Mouse (Mus musculus) embryo, embryonic 11.5 days (tissue): ENCODE results near the gene Sod2.
"Not testable (repeated sequence)": the region's sequence is repeated elsewhere in the genome, so short reads cannot be mapped to it uniquely, and the experiment has no call there.

ENCODE experiments used
- DNase-seq: peaks from one replicate; pipeline ENCODE4 v3.0.0-alpha.2; 2012; ENCODE audit warnings: low read depth, low spot score

Gene Sod2

DNA sequence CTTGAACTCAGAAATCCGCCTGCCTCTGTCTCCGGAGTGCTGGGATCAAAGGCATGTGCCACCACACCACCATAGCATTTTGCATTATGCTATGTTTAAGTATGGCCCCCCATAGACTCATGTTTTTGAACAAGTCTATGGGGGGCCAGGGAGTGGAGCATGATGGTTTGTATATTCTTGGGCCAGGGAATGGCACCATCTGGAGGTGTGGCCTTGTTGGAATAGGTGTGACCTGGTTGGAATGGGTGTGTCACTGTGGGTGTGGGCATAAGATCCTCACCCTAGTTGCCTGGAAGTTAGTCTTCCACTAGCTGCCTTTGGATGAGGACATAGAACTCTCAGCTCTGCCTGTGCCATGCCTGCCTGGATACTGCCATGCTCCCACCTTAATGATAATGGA, at the start of gene Sod2:
Gene Sod2 (plus strand): TSS at position 301 of the 400 bp plus-strand sequence.
- DNase-seq = not testable (repeated sequence)

DNA sequence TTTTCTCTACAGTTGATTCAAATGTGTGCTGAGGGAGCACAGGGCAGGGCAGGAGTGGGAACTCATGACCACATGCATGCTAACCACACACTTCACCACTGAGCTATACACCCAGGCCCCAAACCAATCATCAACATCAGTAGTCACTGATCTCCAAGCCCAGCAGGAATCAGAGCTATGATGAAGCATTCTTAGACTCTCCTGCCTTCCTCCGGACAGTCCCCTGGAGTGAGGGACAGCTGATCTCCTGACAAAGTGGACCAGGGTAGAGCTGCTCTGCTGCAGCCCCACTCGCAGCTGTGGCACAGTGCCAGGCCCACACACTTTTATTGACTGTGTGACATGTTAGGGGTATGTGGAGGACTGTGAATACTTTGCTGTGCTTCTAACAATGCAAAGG, 47.3 kb upstream of the Sod2 start:
- DNase-seq = not testable (repeated sequence)

DNA sequence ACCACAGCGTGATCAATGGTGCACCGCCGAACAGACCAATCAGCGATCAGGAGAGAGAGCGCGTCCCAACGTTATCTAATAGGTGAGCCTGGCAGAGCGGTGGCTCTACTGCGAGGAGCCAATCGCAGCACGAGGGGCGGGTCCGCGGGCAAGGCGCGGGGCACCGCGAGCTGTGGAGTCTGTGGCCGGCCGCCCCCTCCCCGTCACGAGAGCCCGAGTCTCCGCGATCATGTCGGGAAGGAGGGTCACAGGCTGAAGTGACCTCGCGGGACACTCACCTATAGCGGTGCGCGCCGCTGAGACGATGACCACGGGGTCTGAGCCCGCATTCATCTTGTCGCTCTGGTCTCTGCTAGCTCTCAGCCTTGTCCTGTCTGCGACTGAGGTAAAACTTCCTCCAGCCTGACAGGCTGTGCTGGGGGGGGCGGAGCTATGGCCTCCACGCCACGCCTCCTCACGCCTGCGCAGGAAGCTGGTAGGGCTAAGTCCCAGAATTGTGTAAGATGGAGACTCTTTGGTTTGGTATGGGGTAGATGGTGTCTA, 46.2 kb upstream of the Sod2 start, which contains the start of gene Acat2:
Gene Acat2 (minus strand): TSS at position 417 of the 543 bp plus-strand sequence.
- peak; percentile 88 for DNase-seq

DNA sequence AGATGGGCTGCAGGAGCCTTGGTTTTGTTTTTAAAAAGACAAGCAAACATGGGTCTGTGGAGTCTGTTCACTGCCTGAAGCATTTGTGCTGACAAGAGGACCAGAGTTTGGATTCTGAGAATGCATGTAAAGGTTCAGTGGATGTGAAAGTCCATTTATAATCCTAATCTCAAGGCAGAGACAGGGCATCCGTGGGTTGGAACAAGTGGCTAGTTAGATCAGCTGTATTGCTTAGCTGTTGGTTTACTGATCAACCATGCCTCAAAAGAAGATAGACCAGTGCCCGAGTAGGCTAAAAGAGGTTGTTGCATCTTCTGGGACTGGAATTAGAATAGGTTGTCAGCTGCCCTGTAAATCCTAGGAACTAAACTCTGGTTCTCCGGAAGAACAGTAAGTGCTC, 43.2 kb upstream of the Sod2 start:
- no peak for DNase-seq

DNA sequence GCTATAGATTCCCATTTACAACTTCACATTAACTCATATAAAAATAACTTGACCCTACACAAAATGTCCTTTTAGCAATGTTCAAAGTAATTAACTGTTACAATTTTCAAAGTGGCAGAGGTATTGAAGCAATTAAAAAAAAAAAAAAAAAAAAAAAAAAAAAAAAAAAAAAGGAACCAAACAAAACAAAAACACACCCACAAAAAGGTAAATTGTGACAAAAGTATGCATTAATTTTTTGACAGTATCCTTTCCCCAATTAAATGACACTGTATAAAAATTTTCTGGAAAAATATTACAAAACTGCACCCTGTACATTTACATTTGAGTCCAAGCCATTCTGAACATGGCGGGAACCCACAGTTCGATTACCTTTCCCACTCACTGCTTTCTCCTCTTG, 39.5 kb upstream of the Sod2 start:
- no peak for DNase-seq

DNA sequence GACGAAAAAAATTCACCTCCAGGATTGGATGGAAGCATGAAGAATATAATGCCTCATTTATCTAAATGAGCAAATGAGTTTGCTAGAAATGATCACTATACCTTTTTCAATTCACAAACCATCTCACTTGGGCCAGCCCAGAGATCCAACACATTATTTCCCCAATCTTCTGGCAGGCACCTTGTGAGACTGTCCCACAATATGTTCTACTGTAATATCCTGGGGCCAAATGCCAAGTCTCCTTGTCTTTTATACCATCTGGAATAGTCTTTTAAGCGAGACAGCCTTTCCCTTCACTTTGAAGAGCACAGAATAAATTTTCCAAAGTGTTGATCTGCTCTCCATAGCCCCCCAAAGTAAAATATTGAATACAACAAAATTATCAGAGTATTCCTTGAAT, 32.8 kb upstream of the Sod2 start:
- no peak for DNase-seq

DNA sequence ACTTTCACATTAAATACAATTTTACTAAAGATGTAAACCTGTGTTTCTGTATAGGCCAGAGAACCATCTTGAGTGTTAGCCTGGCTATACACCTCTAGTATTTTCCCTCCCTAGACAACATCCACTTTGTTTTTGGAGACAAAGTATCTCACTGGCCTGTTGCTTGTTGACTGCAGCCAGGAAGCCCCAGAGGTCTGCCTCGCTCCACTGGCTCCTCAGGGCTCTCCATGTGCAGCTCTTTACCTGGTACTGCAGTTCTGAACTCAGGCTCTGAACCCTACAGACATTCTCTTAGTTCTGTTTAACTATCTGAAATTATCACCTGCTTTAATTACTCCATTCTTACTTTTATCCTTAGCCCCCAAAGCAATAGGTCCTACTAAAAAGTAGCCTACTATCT, 28.1 kb upstream of the Sod2 start:
- no peak for DNase-seq

DNA sequence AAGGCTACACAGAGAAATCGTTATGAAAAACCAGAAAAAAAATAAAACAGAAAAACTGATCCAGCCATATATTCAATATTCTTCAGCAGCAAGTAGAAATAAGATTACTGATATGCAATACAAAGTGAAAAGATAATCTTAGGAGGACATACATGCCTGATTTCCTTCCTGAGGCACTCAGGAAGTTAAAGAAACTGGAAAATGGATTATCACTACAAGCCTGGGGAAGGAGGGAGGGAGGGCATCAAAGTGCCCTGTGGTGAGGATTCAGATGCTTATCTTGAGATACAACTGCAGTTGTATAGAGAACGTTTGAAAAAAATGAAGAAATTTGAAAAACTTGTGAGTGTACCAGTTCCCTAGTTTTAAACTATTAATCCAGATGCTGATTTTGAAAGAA, 22.7 kb upstream of the Sod2 start:
- DNase-seq = no peak

DNA sequence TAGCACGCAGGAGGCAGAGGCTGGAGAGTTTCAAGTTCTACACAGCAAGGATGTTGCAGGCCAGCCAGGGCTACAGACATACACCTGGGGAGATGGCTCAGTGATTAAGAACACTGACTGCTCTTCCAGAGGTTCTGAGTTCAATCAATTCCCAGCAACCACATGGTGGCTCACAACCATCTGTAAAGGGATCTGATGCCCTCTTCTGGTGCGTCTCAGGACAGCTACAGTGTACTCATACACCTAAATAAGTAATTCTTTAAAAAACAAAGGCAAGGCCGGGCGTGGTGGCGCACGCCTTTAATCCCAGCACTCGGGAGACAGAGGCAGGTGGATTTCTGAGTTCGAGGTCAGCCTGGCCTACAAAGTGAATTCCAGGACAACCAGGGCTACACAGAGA, 18.6 kb upstream of the Sod2 start:
- DNase-seq = not testable (repeated sequence)

DNA sequence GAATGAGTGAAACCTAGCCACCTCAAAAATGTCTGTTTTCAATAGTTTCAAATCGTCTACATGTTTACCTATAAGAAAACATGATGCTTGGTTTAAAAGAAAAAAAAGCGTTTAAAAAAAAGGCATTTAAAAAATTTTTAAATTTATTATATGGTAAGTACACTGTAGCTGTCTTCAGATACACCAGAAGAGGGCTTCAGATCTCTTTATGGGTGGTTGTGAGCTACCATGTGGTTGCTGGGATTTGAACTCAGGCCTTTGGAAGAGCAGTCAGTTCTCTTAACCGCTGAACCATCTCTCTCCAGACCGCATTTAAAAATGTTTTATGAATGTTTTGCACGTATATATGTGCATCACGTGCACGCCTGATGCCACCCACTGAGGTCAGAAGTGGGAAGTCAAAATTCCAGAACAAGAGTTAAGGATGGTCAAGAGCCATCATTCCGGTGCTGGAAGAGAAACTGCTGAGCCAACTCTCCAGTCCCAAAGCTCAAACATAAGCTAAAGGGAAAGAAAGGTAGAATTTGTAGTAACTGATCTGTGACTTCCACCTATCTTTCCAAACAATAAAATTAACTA, 16.0 kb upstream of the Sod2 start:
- no peak for DNase-seq

DNA sequence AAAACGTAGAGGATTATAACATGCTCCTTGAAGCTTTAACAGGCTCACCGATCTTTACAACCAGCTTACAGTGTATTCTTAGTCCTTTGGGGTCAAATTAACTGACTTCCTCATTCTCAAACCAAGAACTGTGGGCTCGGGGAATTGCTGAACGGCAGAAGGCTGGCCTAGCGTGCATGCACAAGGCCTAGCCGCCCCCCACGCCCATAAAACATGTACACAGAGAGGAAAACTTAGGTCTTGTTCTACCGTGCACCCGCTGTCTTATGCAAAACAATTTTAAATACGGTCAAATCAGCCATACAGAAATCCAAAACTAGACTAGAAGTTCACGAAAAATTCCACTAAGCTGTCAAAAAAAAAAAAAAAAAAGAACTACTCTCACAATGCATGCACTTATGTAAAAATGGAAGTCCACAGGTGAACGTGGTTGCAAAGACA, 15.4 kb upstream of the Sod2 start:
- DNase-seq = no peak

DNA sequence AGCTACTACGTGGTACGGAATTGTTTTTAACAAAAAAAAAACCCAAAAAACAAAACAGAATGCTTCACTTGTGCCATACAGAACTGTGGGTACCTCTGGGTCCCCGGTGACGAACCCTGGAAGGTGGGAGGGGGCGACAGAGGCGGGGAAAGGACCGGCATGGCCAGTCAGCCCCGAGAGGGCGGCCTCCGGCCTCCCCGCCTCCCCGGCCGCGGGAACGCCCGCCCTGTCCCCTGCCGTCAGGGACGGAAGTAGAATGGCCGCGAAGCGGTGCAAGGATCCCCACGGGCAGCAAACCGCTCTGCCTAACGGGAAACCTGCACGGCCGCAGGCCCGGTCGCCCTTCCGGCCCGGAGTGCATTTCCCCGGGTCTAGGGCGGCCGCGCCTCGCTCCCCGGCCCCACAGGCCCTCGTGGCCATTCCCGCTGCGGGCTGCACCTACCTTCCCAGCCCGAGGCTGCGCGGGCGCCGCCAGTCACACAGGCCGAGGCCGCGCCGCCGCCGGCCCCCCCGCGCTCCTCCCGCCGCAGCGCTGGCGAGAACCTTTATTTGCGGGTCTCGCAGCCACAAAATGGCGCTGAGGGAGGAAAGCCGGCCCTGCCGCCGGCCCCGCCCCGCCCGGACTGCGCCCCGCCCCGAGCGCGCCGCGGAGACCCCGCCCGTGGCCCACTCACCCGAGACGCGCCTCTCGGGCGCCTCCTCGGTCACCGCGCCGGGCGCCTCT, 14.8 kb upstream of the Sod2 start:
- peak; percentile 77 for DNase-seq

DNA sequence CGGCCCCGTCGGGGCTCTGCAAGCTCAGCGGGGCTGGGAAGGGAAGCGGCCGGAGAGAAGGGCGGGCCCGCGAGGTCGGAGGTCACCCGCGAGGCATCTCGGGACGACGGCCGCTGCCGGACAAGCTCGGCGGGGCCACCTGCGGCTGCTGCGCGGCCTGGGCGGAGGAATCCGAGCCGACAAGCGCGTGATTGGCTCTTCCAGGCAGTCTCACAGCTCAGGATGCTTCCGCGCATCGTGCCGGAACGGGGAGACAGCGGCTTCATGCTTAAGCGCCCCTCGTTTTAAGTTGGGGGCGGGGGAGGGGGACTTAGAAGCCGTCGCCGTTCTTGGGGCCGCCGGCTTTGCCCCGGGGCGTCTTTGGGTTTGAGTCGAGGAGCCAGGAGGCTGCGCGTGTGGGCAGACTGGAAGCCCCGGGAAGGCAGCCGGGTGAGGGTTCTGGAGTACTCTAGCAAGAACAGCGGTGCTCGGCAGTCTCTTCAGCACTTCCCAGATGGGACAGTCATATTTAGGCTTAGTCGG, 14.1 kb upstream of the Sod2 start:
- peak; percentile 83 for DNase-seq

DNA sequence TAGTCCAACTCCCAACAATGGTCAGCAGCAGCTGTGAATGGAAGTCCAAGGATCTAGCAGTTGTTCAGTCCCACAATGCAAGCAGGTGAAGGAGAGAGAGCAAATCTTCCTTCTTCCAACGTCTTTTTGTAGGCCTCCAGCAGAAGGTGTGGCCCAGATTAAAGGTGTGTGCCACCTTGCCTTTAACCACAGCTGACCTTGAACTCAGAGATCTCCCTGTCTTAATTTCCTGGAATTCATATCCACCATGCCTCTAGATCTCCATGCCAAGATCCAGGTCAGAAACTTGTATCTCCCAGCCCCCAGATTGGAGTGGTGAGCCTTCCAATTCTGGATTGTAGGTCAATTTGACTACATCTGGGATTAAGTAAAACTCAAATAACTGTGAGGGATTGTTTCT, 12.6 kb upstream of the Sod2 start, which contains the start of gene Wtap:
Gene Wtap (minus strand): TSS at position 101 of the 400 bp plus-strand sequence.
- DNase-seq = no peak

DNA sequence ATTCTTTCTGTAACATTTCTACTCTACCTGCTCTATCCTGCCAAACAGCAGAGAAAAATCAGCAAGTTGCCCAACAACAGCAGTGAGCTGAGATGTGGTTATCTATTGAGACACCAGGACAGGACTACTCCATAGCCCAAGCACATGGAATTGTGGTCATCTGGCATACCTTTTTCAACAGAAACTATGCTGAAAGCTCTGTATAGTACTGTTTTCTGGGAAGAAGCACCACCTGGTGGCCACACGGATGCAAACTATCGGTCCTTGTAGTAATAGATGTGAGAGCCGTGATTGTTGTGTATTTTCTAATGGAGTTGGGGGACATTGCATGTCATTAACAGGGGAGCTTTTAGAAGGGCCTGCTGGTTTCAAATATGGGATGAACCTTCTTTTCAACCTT, 10.3 kb upstream of the Sod2 start:
- DNase-seq = no peak

DNA sequence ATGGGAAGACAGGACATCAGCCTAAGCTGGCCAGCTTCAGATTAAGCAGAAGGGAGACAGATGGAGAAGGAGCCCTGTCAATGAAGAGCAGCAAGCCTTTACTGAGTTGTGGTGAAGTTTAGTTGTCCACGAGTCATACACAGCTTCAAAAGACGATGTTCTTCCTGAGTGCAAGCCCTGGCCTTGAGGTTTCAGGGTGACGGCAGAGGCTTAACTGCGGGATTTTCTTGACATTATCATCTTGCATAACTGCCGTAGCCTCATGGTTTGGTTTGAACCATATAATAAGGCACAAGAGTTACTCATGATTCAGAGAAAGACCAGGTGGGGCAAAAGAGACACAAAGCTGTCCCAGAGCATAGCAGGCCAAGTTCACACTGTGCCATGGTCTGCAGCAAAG, 8.8 kb upstream of the Sod2 start:
- DNase-seq = no peak

DNA sequence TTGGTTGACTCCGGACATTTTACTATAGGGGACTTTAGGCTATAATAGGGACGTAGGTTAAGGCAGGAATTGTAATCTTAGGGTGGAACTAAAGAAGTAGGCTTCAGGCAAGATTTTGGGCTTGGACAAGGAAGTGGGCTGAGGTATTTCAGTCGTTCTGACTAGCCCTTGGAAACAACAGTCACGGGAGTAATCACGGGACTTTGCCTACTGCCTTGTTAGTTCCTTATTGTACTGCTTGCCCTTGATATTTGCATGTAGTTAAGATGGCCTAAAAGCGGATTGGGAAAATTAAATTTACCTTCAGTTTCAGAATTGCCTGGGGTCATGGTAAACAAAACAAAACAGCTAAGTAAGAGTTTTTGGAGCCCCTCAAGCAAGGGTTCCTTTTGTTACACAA, 7.6 kb upstream of the Sod2 start:
- DNase-seq = no peak

DNA sequence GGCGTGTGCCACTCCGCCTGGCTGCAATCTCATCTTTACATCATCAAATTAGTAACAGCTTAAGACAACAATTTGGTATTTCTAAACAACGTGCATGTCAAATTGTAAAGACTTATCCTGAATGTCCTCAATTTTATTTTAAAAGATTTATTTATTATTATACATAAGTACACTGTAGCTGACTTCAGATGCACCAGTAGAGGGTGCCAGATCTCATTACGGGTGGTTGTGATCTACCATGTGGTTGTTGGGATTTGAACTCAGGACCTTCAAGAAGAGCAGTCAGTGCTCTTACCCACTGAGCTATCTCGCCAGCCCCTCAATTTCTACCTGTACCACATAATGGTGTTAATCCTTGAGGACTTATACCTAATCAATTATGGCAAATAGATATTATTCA, 4.4 kb upstream of the Sod2 start:
- not testable (repeated sequence) for DNase-seq

DNA sequence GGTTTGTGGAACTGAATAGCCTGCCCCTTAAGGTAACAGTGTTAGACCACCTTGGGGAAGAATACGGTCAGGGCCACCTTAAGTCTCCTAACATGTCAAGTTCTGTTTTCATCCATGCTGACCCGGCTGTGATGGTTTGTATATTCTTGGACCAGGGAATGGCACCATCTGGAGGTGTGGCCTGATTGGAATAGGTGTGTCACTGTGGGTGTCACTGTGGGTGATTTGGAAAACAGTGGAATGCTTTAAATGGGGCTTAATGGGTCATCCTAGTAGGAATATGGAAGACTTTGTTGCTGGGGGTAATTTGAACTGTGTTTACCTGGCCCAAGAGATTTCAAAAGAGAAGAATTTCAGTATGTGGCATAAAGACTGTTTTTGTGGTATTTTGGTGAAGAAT, 2.2 kb upstream of the Sod2 start:
- not testable (repeated sequence) for DNase-seq

DNA sequence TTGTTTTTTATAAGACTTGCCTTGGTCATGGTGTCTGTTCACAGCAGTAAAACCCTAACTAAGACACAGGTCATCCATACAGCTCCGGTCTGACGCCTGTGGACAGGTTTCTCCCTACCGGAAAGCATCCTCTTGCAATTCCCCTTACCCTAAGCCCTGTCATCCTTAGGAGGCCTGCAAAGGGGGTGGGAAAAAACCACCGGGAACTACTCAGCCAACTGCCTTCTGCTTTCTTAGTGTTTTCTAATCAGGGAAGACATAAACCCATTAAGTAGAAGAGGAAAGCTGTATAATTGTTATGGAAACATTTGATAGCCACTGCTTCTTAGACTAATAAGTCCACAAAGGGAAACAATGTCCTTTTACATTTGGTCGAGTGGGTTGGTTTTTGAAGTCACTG, 338 bp downstream of the Sod2 start:
- DNase-seq = no peak

DNA sequence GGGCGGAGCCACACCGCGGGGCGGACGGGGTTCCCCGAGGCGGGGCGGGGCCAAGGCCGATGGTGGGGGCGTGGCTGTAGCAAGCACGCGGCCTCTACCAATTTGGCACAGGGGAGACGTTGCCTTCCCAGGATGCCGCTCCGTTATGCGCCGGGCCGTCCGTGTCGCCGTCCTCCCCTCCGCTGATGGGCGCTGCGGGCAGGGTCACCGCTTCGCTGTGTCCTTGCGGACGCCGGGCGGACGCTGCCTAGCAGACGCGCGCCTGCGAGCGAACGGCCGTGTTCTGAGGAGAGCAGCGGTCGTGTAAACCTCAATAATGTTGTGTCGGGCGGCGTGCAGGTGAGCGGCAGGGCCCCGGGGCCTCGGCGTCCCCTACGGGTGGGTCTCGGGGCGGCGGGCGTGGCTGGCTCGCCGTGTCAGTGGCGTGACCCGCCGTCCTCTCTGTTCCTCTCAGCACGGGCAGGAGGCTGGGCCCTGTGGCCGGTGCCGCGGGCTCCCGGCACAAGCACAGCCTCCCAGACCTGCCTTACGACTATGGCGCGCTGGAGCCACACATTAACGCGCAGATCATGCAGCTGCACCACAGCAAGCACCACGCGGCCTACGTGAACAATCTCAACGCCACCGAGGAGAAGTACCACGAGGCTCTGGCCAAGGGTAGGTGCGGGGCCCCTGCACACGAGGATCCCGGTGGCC, 1.2 kb downstream of the Sod2 start:
- peak; percentile 93 for DNase-seq

DNA sequence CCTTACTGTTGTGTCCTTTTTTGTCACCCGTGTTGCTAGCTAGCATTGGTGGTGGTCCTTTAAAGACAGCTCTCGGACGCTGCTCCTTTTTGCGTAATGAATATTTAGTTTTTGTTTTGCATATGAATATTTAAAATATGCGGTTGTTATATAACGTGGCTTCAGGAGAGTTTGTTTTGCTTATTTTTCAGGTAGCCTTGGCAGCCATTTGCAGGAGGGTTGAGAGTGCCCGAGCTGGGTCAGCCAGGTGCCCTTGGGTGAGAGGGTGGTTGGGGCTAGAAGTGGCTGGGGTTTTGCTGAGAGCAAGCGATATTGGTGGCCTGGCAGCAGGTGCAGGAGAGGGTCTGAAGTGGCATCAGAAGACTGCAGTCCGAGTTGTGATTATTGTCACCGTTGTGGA, 1.9 kb downstream of the Sod2 start:
- no peak for DNase-seq
